Mouse (Mus musculus) heart, postnatal 0 days (tissue): ENCODE measurements around the gene Ybx2. TPM values are rescaled to one million over a fixed set of nuclear protein-coding genes. Genes with fewer than 3 reads are reported as not detected.

Experiments used
- ATAC-seq: fragments of 200-750 bp; cut with Nextera tagmentation; 2 replicates; pipeline ENCODE4 v1.8.0; 2017; ENCODE audit warnings: low read depth, moderate number of reproducible peaks, moderate library complexity; ENCODE audit not compliant: insufficient read depth
- DNase-seq: peaks from one replicate; pipeline ENCODE4 v3.0.0-alpha.2; 2016; ENCODE audit warnings: low spot score
- H3K27ac ChIP-seq: fragments of 300-500 bp; sonication (generic); 2 replicates; pipeline ENCODE4 v1.5.1; 2014; ENCODE audit warnings: low read depth, mild to moderate bottlenecking
- H3K27me3 ChIP-seq: fragments of 300-500 bp; sonication (generic); 2 replicates; pipeline ENCODE4 v1.6.1; 2014; ENCODE audit warnings: low read length, mixed read lengths; ENCODE audit not compliant: control insufficient read depth, insufficient read depth
- H3K36me3 ChIP-seq: fragments of 300-500 bp; sonication (generic); replicated peaks from 2 replicates; pipeline ENCODE4 v1.6.1; 2014; ENCODE audit warnings: low read length, mixed read lengths; ENCODE audit not compliant: control insufficient read depth, insufficient read depth
- H3K4me1 ChIP-seq: fragments of 300-500 bp; sonication (generic); 2 replicates; pipeline ENCODE4 v1.6.1; 2014; ENCODE audit warnings: antibody characterized with exemption; ENCODE audit not compliant: control insufficient read depth, insufficient read depth
- H3K4me2 ChIP-seq: fragments of 300-500 bp; sonication (generic); 2 replicates; pipeline ENCODE4 v1.6.1; 2014; ENCODE audit warnings: low read depth, mild to moderate bottlenecking, low read length, moderate library complexity
- H3K4me3 ChIP-seq: fragments of 300-500 bp; sonication (generic); 2 replicates; pipeline ENCODE4 v1.5.1; 2014; ENCODE audit warnings: low read depth, low read length
- H3K9ac ChIP-seq: fragments of 300-500 bp; sonication (generic); replicated peaks from 2 replicates; pipeline ENCODE4 v1.6.1; 2014; ENCODE audit warnings: low read depth, low read length, mixed read lengths
- H3K9me3 ChIP-seq: fragments of 300-500 bp; sonication (generic); replicated peaks from 2 replicates; pipeline ENCODE4 v1.6.1; 2016; ENCODE audit warnings: low read length; ENCODE audit not compliant: control insufficient read depth
- CTCF ChIP-seq: IDR thresholded peaks from 2 replicates; pipeline ENCODE4 v1.5.1; 2016; ENCODE audit warnings: antibody characterized with exemption, control low read depth, low read depth
- EP300 ChIP-seq: IDR thresholded peaks from 2 replicates; pipeline ENCODE4 v1.6.1; 2016; ENCODE audit warnings: antibody characterized with exemption, low read depth
- WGBS: fragments of 180-500 bp; shearing (Covaris S2); extraction: QIAGEN DNeasy Blood & Tissue Kit; methylation state at CpG from one replicate; pipeline ENCODE4 v1.1.7; 2014; 5-methylcytosine and 5-hydroxymethylcytosine counted together
- polyA plus RNA-seq: library from polyadenylated mRNA; unstranded; fragments of >200 nt; fragmentation: Nextera tagmentation; extraction: Ambion mirVana; gene quantifications from 2 replicates; pipeline ENCODE4 v1.2.1, GENCODE M21; 2015
- total RNA-seq: library from RNA; depleted of rRNA; stranded (reverse); fragments of >200 nt; gene quantifications from 2 replicates; pipeline ENCODE4 v1.2.3, GENCODE M21; 2014; ENCODE audit warnings: low replicate concordance

Gene Ybx2
- total and polyA plus RNA-seq, 2 experiments from 2014 or later, result 4.9 to 25.6 TPM

GRCm38 (mm10) chr11:69932254-69932653 is 3.3 kb upstream of the Ybx2 start:
- Histone ChIP-seq H3K9me3 (no peaks in the 10 kb centered on the region), H3K9ac (no peak overlapping the region), H3K4me3 (no peak overlapping the region), H3K36me3 (no peaks in the 10 kb centered on the region), H3K27me3 (peaks cover 8% of the 10 kb centered on the region), H3K4me2 (no peak overlapping the region), H3K4me1 (peaks cover 14% of the 10 kb centered on the region), H3K27ac (no peak overlapping the region)
- TF ChIP-seq EP300 (no peak), CTCF (no peak)
- ATAC-seq (no peak), DNase-seq (no peak)
- WGBS, result 44% methylated on average over 3 of the region's 3 CpGs

- WGBS, result 67% methylated on average over 4 of the region's 4 CpGs
- TF ChIP-seq EP300 (no peak), CTCF (no peak)
- Histone ChIP-seq H3K4me2 (no peak overlapping the region), H3K4me3 (no peak overlapping the region), H3K36me3 (no peaks in the 10 kb centered on the region), H3K9ac (no peak overlapping the region), H3K27me3 (peaks cover 8% of the 10 kb centered on the region), H3K9me3 (no peaks in the 10 kb centered on the region), H3K27ac (no peak overlapping the region), H3K4me1 (peaks cover 20% of the 10 kb centered on the region)
- ATAC-seq, result no peak
- no peak for DNase-seq
Observed at GRCm38 (mm10) chr11:69933066-69933465, 2.5 kb upstream of the Ybx2 start.

- Histone ChIP-seq H3K27ac (no peak overlapping the region), H3K4me2 (peak overlapping the region; percentile 43), H3K9me3 (no peaks in the 10 kb centered on the region), H3K36me3 (no peaks in the 10 kb centered on the region), H3K27me3 (peaks cover 8% of the 10 kb centered on the region), H3K4me3 (no peak overlapping the region; the same call in 1 of the 2 replicates), H3K9ac (no peak overlapping the region), H3K4me1 (peaks cover 30% of the 10 kb centered on the region)
- ATAC-seq (peak; percentile 59), DNase-seq (peak; percentile 91)
- TF ChIP-seq EP300, result no peak
- TF ChIP-seq CTCF, result peak; percentile 89
- WGBS, result 1% methylated on average over 18 of the region's 18 CpGs
Observed at GRCm38 (mm10) chr11:69934169-69934568, 1.4 kb upstream of the Ybx2 start.

- H3K4me2 ChIP-seq, result peak overlapping the region; percentile 43
- DNase-seq (no peak), ATAC-seq (no peak)
- TF ChIP-seq EP300 (no peak), CTCF (no peak)
- H3K9ac ChIP-seq, result no peak overlapping the region
- peak overlapping the region; percentile 57 for H3K4me3 ChIP-seq
- 18% methylated on average over 6 of the region's 6 CpGs for WGBS
- no peaks in the 10 kb centered on the region for H3K36me3 ChIP-seq
- no peaks in the 10 kb centered on the region for H3K9me3 ChIP-seq
- H3K4me1 ChIP-seq, result peaks cover 30% of the 10 kb centered on the region
- no peak overlapping the region for H3K27ac ChIP-seq
- H3K27me3 ChIP-seq, result peaks cover 8% of the 10 kb centered on the region
Observed at GRCm38 (mm10) chr11:69934681-69935080, 915 bp upstream of the Ybx2 start.

- no peak for ATAC-seq
Observed at GRCm38 (mm10) chr11:69936156-69936555, 560 bp downstream of the Ybx2 start.

More at GRCm38 (mm10) chr11:69936156-69936555, 560 bp downstream of the Ybx2 start:
- H3K4me3 ChIP-seq, result peak overlapping the region; percentile 57
- TF ChIP-seq EP300 (no peak), CTCF (no peak)
- peak overlapping the region; percentile 51 for H3K9ac ChIP-seq
- H3K9me3 ChIP-seq, result no peaks in the 10 kb centered on the region
- WGBS, result 4% methylated on average over 29 of the region's 30 CpGs
- DNase-seq, result no peak
- peak overlapping the region; percentile 92 for H3K4me2 ChIP-seq
- H3K4me1 ChIP-seq, result peaks cover 30% of the 10 kb centered on the region
- H3K27me3 ChIP-seq, result peaks cover 8% of the 10 kb centered on the region
- peak overlapping the region; percentile 88 for H3K27ac ChIP-seq
- H3K36me3 ChIP-seq, result no peaks in the 10 kb centered on the region
